Mouse (Mus musculus) adrenal gland, adult (tissue): ENCODE data around the gene Fyb2.
A peak's percentile ranks its signal among the peaks of the same experiment; 100 is the strongest.

ENCODE experiments used
- DNase-seq, 2 experiments: peaks; one replicate each; pipeline ENCODE4 v3.0.0; 2022 to 2023; ENCODE audit warnings: low spot score in 1 of 2; ENCODE audit not compliant: inconsistent age in 2 of 2

Fyb2 gene

DNA sequence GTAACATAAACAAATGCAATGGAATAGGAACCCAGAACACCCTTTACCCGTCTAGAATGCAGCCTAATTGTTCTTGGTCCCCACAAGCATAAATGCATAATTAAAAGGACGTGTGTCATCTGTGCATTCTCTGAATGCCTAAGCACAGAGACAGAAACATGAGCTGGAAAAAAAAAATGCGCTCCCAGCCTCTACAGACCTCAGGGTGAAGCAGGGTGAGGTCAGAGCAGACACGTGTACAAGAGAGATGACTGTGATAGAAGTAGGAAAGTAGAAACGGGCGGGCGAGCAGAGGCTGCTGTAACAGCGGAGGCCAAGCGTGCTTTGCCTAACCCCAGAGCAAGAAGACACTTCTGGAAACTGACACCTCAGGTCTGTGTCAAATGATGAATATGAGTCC is 22.8 kb downstream of the Fyb2 start:
- peak; percentile 17 to 53 for DNase-seq

DNA sequence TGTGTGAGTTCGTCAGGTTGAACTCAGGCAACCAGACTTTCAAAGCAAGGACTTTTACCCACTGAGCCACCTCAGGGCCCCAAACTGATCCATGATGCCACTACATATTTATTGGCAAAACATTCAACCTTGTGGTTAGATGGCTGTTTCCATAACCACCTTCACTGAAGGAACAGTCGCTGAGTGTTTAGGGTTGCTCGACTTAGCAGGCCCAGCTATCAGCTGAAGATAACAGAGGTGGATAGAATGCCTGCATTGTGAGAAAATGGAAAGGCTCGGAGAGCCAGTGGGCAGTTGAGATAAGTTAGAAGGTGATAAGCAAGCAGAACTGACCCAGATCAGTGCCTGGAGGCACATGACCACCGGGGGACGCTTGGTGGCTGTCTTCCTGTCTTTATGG is 26.3 kb downstream of the Fyb2 start:
- no peak for DNase-seq

DNA sequence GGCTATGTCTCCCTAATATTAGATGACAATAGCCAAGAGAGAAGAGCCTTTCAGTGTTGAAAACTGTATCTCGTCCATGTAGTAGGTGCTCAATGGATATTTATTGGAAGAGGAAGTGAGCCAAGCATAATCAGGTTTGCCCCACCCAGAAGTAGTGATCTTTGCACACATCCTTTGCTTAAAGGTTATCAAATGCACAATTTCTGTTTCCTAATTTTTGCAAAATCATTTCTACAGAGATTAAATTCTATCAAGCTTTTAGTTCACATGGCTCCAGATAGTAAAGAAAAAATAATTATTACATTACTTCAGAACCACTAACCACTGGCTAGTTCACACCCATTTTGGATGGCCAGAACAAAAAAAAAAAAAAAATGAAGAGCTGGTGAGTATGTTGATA is 28.6 kb downstream of the Fyb2 start:
- no peak for DNase-seq

DNA sequence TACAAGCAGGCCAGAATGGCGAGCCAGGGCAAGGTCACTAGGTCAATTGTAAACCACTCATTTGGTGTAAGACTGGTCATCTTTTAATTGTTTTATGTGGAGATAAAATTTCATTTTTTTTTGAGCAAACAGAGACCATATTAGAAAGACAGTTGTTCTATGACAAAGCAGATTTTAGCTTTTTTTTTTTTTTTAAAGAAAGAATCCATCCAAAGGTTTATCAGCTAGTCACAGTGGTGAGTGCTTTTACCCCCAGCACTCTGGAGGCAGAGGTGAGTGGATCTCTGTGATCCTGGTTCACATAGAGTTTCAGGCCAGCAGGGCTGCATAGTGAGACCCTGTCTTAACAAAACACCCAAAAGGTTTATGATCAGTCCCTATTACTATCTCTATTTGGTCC is 31.2 kb downstream of the Fyb2 start:
- DNase-seq, result no peak

DNA sequence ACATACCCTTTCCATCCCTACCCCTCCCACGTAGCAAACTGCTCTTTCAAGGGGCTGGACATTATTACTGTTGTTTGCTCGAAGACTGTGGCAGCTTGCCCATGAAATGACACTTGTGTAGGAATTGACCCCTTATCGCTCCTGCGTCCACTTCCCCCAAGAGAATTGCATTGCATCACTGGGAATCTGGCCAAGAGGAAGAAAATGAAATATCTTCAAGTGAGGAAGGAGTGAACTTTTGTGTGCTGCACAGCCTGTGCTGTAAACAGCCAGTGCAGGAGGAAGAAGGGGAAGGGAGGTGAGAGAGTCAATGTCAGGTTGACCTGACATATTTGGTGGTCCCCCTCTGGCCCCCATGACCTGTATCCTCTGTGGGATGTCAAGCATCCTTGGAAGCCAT is 35.6 kb downstream of the Fyb2 start:
- peak; percentile 11 to 53 for DNase-seq

DNA sequence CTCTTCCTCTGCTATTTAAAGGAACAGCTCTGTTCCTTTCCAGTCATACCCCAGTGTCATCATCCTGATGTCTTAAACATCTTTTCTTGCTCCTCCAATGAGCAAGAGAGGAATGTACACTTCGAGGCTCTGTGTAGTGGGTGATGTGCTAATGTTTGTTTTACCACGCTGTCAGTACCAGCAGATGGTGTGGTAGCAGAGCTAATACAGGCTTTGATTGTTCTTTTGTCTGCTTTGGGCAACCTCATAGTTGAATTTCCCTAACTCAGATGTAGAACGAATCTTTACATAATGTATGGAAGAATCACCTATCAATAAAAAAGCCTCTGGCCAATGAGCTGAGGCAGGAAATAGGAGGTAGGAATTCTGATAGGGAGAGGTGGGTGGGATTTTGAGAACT is 36.0 kb downstream of the Fyb2 start:
- no peak for DNase-seq

DNA sequence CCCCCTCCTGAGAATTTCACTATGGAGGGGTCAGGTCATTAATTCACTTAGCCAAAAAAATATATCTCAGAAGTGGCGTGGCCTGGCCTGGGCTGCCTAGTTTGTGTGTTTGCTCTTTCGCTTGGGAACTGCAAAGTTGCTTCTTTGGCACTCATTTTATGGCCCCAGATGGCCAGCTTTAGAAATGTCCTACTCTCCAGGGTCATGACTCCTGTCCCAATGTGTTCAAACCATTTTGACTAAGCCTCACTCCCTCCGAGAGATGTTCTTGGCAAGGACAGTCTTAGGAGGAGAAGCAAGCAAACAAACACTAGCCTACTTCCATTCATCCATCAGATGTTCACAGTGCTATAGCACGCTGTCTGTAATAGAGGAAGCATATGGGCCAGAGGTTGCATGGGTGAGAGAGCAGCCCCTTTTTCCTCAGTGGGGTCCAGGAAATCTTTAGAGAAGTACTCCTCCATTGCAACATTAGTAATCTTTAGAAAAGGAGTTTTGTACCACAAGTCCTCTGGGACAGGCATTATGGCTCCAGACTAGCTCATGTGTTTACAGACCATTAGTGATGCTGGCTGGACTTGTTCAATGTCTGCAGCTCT is 38.1 kb downstream of the Fyb2 start:
- no peak for DNase-seq

DNA sequence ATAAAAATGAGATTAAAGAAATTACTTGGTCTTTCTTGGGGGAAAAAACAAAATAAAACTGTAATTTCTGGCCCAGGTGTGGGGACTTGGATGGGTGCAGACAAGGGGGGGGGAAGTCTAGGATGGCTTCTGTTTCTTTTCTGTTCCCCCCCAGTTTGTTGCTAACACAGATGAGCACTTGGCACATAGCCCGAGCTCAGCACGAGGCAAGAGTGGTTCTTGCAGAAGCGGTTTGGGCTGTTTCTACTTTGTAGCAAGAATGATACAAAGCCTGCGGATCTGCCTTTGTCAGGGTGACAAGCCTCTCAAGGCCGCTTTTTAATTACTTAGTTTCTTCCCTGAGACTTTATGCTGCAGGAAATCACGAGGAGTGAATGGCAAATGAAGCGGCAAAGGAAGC is 43.4 kb downstream of the Fyb2 start:
- no peak for DNase-seq

DNA sequence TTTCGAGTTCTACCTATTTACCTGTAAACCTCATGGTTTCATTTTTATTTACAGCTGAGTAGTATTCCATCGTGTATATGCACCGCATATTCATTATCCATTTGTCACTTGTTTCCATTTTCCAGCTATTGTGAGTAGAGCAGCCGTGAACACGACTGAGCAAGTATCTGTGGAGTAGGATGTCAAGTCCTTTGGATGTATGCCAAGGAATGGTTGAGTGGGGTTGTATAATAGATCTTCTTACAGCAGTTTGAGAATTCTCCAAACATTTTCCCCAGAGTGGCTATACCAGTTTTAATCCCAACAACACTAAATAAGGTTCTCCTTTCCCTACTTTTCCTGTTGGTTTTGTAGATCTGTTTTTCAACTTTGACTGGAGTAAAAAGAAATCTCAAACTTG is 48.2 kb downstream of the Fyb2 start:
- DNase-seq, result no peak

DNA sequence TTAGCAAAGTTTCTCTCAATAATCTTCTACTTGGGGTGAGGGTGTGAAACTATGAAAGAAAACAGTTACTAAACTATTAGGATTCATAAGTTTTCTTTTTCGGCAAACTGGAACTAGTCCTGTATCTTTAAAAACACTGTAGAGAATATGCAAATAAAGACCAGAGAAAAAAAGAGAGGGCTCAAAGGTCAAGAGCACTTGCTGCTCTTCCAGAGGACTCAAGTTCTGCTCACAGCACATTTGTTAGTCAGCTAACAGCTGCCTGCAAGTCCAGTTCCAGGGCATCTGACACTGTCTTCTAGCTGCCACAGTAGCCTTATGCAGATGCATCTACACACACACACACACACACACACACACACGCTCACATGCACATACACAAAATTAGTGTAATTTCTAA is 59.4 kb downstream of the Fyb2 start:
- no peak for DNase-seq

DNA sequence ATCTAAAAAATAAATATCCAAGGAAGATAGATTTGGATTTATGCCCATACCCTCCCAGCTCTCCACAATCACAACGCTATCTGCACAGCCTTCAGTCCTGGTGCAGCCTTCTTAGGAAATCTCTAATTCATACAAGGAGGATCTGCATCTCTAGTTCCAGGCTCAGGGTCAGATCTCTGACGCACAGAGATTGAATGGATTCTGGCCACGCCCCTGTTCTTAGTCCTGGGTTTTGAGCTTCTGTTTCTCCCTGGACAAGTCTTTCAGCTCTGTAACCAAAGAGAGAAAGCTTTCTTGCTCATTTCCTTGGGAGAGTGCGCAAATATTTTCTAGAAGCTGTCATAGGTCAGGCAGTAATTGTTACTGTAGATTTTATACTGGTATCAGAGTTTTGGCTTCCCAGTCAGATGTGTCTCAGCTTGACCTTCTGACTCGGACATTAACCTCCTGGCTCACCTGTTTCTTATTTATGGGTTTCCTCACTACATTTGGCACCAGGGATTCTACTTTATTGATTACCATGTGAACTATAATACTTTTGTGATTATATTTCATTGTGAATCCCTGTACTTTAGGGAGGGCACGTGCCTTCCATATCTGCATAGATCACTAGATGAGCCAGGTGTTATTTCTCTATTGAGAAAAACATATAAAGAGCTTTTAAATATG is 62.0 kb downstream of the Fyb2 start:
- DNase-seq, result peak; percentile 55 to 60

DNA sequence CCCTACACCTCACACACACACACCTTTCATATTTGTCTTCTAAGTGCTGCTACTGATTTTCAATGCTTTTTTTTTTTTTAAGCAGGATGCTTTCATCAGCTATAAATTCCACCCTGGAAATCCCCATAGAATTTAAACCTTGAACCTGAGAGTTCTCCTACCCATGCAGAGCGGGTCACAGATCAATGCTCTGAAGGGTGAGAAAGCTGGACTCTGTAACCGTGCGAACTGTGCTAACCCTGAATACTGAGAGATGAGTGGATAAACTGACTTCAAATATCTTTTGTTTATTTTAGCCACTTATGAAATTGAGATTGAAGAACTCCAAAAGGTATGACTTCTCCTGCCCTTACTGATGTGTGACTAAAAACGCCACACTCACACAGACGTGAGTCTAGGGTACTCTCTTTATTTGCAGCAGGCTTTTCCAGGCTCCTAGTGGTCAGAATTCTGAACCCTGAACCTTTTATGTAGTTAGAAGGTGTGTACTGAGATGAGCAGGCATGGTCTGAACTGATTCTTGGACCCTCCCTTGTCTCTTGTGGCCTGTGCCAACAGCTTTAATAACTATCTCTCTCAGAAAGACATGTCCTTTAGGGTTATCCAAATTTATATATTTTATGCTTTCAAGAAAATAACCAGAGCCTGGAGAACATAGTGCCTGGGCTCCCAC is 72.8 kb downstream of the Fyb2 start:
- no peak for DNase-seq

DNA sequence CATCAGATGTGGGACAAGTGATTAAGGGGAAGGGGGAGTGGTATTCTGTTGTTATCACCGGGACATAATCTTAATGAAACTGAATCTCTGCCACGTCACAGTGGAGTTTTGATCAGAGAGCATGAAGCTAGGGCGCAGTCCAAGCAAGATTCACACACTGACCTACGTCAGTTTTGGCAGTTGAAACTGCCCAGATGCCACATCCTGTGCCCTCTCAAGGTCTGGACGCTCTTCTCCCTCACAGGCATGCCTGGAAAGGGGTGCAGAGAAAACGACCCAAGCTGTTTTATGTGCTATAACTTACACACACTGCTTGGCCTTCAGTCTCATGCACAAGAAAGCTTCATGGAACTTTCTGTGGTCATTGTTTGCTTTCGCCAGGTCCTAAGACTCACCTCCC is 74.4 kb downstream of the Fyb2 start:
- DNase-seq, result peak in 1 of 2 experiments; percentile 49

DNA sequence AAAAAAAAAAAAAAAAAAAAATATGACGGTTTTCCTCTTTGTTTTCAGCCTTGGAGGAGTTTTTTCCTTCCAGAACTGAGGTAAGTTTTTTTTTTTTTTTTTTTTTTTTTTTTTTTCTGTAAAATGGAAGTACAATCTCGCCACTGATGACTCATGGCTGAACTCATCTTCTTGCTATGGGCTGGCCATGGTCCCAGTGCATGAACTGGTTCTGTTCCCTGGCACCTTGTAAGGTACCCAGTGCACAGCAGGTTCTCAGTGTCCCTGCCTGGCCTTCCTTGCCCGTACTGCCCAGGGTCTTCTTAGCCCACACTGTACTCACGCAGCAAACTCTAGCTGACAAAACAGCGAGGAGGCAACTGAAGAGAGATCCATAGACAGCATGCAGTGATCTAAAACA is 74.8 kb downstream of the Fyb2 start:
- peak; percentile 73 to 82 for DNase-seq

DNA sequence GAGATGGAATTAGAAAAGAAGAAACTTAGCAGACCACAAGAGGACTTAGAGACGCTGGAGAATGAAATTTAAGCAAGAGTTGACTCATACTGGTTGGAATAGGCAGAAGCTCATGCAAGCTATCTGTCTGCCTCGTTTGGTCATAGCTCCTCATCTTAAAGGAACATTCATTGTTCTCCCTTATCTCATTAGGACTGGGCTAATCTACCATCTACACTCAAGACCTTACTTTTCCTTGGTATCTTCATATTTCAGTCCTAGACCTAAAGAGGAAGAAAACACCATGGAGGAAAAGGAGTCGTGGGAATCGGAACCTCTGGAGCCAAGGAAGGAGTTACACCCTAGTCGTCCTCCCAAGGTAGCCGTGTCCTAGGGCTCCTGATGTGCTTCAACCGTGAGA is 75.5 kb downstream of the Fyb2 start:
- no peak for DNase-seq

DNA sequence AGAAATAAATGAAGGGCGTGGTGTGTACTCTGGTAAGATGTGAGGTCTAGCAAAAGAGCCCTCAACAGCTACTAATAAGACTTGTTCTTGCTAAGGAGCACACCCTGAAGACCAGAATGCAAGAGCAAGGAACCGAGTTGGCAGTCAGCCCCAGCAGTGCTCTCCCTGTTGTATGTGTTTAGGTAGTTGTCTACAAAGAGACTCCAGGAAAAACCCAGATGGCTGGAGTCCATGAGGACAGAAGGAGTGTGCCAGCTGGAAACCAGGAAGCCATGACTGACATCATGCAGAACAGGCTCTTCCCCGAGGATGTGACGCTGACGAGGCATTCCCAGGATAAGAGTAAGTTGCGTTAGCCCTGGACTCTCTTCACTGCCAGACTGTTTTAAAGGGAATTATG is 76.8 kb downstream of the Fyb2 start:
- DNase-seq, result no peak

DNA sequence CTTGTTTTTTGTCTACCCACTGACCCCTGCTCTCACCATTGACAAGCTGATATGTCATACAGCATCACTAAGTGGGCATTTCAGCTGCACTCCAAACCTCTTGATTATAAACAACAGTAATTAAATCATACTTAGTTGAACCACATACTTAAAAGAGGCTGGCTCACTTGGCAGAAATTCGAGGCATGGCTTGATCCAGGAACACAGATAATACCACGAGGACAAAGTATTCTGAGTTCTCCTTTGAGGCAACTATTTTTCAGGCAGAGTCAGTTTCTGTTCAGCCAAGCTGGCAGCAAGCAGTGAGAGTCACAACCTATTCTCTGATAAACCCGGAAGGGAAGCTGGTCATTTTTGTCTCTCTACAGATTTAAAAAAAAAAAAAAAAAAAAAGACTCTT is 77.4 kb downstream of the Fyb2 start:
- DNase-seq, result peak in 1 of 2 experiments; percentile 29

DNA sequence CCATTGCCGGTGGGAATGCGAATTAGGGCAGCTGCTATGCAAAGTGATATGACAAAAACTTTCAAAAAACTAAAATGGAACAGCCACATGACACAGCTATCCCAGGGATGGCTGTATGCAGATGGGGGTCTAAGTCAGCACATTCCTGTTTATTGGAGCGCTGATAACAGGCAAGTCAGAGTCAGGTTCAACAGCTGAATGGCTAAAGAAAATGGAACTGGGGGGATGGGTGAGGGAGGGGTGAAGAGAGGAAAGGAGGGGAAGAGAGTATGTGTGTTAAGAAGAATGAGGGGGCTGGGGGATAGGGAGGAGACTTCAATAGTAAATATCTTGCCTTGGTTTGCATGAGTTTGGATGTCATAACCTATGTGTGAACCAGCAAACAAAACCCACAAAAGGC is 79.0 kb downstream of the Fyb2 start:
- no peak for DNase-seq

DNA sequence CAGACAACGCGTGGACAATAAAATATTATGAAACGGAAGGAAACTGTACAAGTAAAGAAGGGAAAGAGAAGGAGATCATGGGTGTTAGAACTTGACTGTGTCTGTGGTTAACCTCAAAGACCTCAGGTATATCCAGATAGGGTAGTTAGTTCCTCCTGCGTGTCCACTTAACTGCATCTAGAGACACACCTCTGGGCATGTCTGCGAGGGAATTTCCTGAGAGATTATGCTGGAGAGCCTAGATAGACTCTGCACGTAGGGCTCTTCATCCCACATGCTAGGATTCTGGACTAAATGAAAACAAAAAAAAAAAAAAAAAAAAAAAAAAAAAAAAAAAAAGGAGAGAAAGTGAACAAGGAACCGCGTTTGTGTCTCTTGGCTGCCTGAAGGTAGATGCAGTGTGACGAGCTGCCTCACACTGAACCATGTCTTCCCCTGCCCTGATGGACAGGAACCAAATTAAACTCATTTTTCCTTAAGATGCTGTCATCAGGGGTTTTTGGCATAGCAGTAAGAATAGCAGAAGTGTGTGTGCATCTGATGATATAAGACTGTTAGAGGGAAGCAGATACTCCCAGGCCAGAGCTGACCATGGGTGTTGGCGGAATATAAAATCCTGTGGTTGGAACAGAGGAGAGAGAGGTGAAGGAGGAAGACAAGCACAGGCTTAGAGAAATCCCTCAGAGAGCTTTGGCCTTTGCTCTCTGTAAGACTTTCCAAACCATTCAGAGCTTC is 80.1 kb downstream of the Fyb2 start:
- DNase-seq, result no peak

DNA sequence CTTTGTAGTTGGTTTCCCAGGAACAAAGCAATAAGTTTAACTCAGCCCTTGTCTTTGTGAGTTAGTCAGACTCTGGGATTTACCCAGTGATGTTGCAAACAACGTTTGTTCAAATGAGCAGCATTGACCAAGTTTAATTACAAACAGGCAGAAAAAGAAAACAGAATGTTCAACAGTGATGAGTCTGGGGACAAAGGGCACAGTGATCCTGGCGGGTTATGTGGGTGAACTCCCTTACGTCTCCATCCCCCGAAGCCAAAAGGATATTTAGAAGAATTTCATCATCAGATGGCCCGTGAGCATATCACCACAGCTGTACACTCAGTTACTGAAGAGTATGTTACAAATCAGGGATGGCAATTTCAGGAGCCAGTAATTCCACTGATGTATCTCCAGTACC is 86.4 kb downstream of the Fyb2 start:
- no peak for DNase-seq

DNA sequence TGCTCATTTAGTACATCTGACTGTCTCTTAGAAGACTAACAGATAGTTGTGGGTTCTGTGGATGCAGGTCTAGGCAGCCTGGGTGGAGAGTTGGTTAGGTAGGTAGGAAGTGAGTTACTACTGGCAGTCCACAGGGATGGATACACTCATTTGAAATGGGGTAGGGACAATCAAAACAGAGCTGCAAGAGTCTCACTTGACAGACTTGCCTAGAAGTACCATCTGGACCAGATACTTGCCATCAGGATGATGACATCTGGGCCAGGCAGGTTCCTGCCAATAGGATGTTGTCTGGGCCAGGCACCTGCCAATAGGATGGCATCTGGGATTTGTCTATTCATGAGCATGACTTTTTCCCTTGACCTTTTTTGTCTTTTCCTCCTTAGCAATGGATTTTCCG is 88.5 kb downstream of the Fyb2 start:
- no peak for DNase-seq

DNA sequence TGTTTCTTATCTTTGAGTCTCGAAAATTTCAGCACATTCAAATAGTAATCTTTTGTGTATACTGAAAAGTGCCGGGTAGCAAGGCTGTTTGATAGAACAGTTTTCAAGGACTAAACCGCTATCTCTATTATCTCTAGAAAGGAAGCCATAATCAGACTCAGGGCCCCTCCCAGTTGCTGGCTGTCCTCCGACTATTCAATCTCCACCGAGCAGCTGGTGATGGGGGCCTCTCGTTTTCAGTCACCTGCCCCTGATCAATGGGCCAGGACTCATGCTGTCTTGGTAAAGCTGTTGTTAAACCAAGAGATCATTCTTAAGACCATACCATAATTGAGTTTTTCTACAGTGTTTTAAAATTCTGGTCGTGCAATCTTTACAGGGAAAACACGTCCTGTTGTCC is 90.9 kb downstream of the Fyb2 start:
- no peak for DNase-seq
